Mouse (Mus musculus): ENCODE data around the gene Rab21. TPM values are rescaled to one million over a fixed set of nuclear protein-coding genes. Genes with fewer than 3 reads are reported as not detected.

The Rab21 gene
- total RNA-seq, 2 experiments from 2014 or later = 15.8 to 25.2 TPM

- ATAC-seq (replicated peaks; ENCODE audit: low FRiP score, poor library complexity, severe bottlenecking) = no peak
Measured at GRCm38 (mm10) chr10:115294715-115295114, 20.7 kb downstream of the Rab21 start.

GRCm38 (mm10) chr10:115293946-115294345 is 21.4 kb downstream of the Rab21 start:
- ATAC-seq (replicated peaks; ENCODE audit: low FRiP score, poor library complexity, severe bottlenecking) = no peak

- ATAC-seq (replicated peaks; ENCODE audit: low FRiP score, poor library complexity, severe bottlenecking) = no peak
Measured at GRCm38 (mm10) chr10:115290671-115291070, 24.7 kb downstream of the Rab21 start.

GRCm38 (mm10) chr10:115288856-115289255 is 26.5 kb downstream of the Rab21 start:
- ATAC-seq (replicated peaks; ENCODE audit: low FRiP score, poor library complexity, severe bottlenecking) = no peak

GRCm38 (mm10) chr10:115284170-115284569 is 31.2 kb downstream of the Rab21 start:
- no peak for ATAC-seq (replicated peaks; ENCODE audit: low FRiP score, poor library complexity, severe bottlenecking)

GRCm38 (mm10) chr10:115281381-115281780 is 34.0 kb downstream of the Rab21 start:
- no peak for ATAC-seq (replicated peaks; ENCODE audit: low FRiP score, poor library complexity, severe bottlenecking)

- ATAC-seq (replicated peaks; ENCODE audit: low FRiP score, poor library complexity, severe bottlenecking) = no peak
Measured at GRCm38 (mm10) chr10:115271649-115272048, 43.7 kb downstream of the Rab21 start.

- ATAC-seq (replicated peaks; ENCODE audit: low FRiP score, poor library complexity, severe bottlenecking) = no peak
Measured at GRCm38 (mm10) chr10:115270612-115271390, 44.6 kb downstream of the Rab21 start.

- ATAC-seq (replicated peaks; ENCODE audit: low FRiP score, poor library complexity, severe bottlenecking) = no peak
Measured at GRCm38 (mm10) chr10:115262926-115263562, 52.4 kb downstream of the Rab21 start.

- ATAC-seq (replicated peaks; ENCODE audit: low FRiP score, poor library complexity, severe bottlenecking) = no peak
Measured at GRCm38 (mm10) chr10:115262261-115262660, 53.1 kb downstream of the Rab21 start.

- ATAC-seq (replicated peaks; ENCODE audit: low FRiP score, poor library complexity, severe bottlenecking) = no peak
Measured at GRCm38 (mm10) chr10:115261428-115261827, 54.0 kb downstream of the Rab21 start.

- no peak for ATAC-seq (replicated peaks; ENCODE audit: low FRiP score, poor library complexity, severe bottlenecking)
Measured at GRCm38 (mm10) chr10:115256162-115256561, 59.2 kb downstream of the Rab21 start.

GRCm38 (mm10) chr10:115253521-115253920 is 61.9 kb downstream of the Rab21 start:
- ATAC-seq (replicated peaks; ENCODE audit: low FRiP score, poor library complexity, severe bottlenecking) = no peak

GRCm38 (mm10) chr10:115252321-115252757 is 63.1 kb downstream of the Rab21 start:
- ATAC-seq (replicated peaks; ENCODE audit: low FRiP score, poor library complexity, severe bottlenecking) = peak; percentile 55

- peak; percentile 91 for ATAC-seq (replicated peaks; ENCODE audit: low FRiP score, poor library complexity, severe bottlenecking)
Measured at GRCm38 (mm10) chr10:115251088-115251934, 64.1 kb downstream of the Rab21 start, which contains the start of gene Tbc1d15. Tbc1d15 (minus strand) TSS chr10:115251467.

- ATAC-seq (replicated peaks; ENCODE audit: low FRiP score, poor library complexity, severe bottlenecking) = peak; percentile 33; the same call in 1 of the 2 replicates
Measured at GRCm38 (mm10) chr10:115250235-115251087, 64.9 kb downstream of the Rab21 start.

GRCm38 (mm10) chr10:115248041-115248440 is 67.4 kb downstream of the Rab21 start:
- no peak for ATAC-seq (replicated peaks; ENCODE audit: low FRiP score, poor library complexity, severe bottlenecking)

- ATAC-seq (replicated peaks; ENCODE audit: low FRiP score, poor library complexity, severe bottlenecking) = no peak
Measured at GRCm38 (mm10) chr10:115245488-115245887, 69.9 kb downstream of the Rab21 start.

- ATAC-seq (replicated peaks; ENCODE audit: low FRiP score, poor library complexity, severe bottlenecking) = no peak
Measured at GRCm38 (mm10) chr10:115241082-115241595, 74.3 kb downstream of the Rab21 start.
